Mouse (Mus musculus) heart, postnatal 0 days (tissue): ENCODE data around the gene Stpg2.

ENCODE experiments used
- CTCF ChIP-seq: IDR thresholded peaks from 2 replicates; pipeline ENCODE4 v1.5.1; 2016; ENCODE audit warnings: antibody characterized with exemption, control low read depth, low read depth
- EP300 ChIP-seq: IDR thresholded peaks from 2 replicates; pipeline ENCODE4 v1.6.1; 2016; ENCODE audit warnings: antibody characterized with exemption, low read depth

DNA sequence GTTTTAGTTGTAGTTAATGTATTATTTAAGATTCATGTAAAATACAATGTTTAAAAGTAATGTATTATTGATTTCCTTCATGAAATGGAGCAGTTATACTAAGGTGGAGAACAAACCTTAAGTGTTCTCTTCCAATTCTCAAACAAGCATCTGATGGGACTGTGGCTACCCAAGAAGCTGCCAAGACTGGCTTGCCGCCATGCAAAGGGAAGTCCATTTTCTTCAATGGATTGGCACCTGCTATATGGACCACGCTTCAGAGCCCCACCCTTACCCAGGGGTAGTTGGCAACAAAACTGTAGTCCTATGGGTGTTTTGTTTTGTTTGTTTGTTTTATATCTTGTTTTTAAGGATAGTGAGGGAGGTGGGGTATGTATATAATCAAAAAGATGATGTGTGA, 373.0 kb downstream of the Stpg2 start:
- no peak for TF ChIP-seq CTCF
- no peak for TF ChIP-seq EP300
